Mouse (Mus musculus) neutrophil, adult 65 days (primary cell): ENCODE results near the gene Mmp11. TPM values are rescaled to one million over a fixed set of nuclear protein-coding genes. Genes with fewer than 3 reads are reported as not detected.

Source experiments
- total RNA-seq: library from RNA; stranded (reverse); gene quantifications from 2 replicates; pipeline ENCODE4 v1.2.4, GENCODE M21; 2023

Mmp11 gene
- not detected in 2 replicates for total RNA-seq

GRCm38 (mm10) chr10:75935680-75936541 is at the start of gene Mmp11:
Gene Mmp11 (minus strand): TSS chr10:75936496.

GRCm38 (mm10) chr10:75954381-75954811 is 18.1 kb upstream of the Mmp11 start, which contains the start of gene Gm5134:
Gene Gm5134 (plus strand): TSS chr10:75954514.

GRCm38 (mm10) chr10:75942736-75943477 is 6.6 kb upstream of the Mmp11 start, which contains the start of gene Vpreb3:
Gene Vpreb3 (plus strand): TSS chr10:75943057.

GRCm38 (mm10) chr10:75940520-75940919 is 4.2 kb upstream of the Mmp11 start, which contains the start of gene Gm867:
Gene Gm867 (minus strand): TSS chr10:75940672.

GRCm38 (mm10) chr10:75932891-75933290 is 3.4 kb downstream of the Mmp11 start, which contains the start of gene Chchd10:
Gene Chchd10 (plus strand): TSS chr10:75933130.

GRCm38 (mm10) chr10:75921026-75921725 is 15.1 kb downstream of the Mmp11 start, which contains the start of gene Smarcb1:
Gene Smarcb1 (minus strand): TSS chr10:75921617.

GRCm38 (mm10) chr10:75893089-75893750 is 43.1 kb downstream of the Mmp11 start, which contains the start of gene Derl3:
Gene Derl3 (plus strand): TSS chr10:75893413.

Other genes with a start within 250 kb of the Mmp11 start
- 43.4 and 62.8 TPM in 2 replicates for gene Cabin1, start 172.2 kb downstream of the Mmp11 start, total RNA-seq
- gene Ddt, start 163.1 kb downstream of the Mmp11 start, total RNA-seq: 8.1 and 10.5 TPM in 2 replicates
- not detected in 2 replicates for gene Gm20441, start 155.5 kb downstream of the Mmp11 start, total RNA-seq
- gene Gstt3, start 155.1 kb downstream of the Mmp11 start, total RNA-seq: 2.7 and 3.1 TPM in 2 replicates
- gene Gstt1, start 137.9 kb downstream of the Mmp11 start, total RNA-seq: not detected in 2 replicates
- gene Gstt4, start 114.0 kb downstream of the Mmp11 start, total RNA-seq: not detected in 2 replicates
- gene Gstt2, start 99.1 kb downstream of the Mmp11 start, total RNA-seq: 3.7 and 5.0 TPM in 2 replicates
- 40.2 and 55.7 TPM in 2 replicates for gene Mif, start 76.3 kb downstream of the Mmp11 start, total RNA-seq
- 1.5 and 1.6 TPM in 2 replicates for gene Derl3, start 43.1 kb downstream of the Mmp11 start, total RNA-seq
- gene Smarcb1, start 14.9 kb downstream of the Mmp11 start, total RNA-seq: 28.9 and 30.1 TPM in 2 replicates
- 2.7 and 6.3 TPM in 2 replicates for gene Chchd10, start 3.4 kb downstream of the Mmp11 start, total RNA-seq
- not detected in 2 replicates for gene Gm867, start 4.2 kb upstream of the Mmp11 start, total RNA-seq
- gene Vpreb3, start 6.6 kb upstream of the Mmp11 start, total RNA-seq: 1.9 and 9.3 TPM in 2 replicates
- gene Gm5134, start 18.0 kb upstream of the Mmp11 start, total RNA-seq: not detected in 2 replicates
- gene Zfp280b, start 96.2 kb upstream of the Mmp11 start, total RNA-seq: 3.1 and 4.4 TPM in 2 replicates
- not detected in 2 replicates for gene Slc5a4b, start 174.5 kb upstream of the Mmp11 start, total RNA-seq
- gene Slc5a4a, start 211.0 kb upstream of the Mmp11 start, total RNA-seq: not detected in 2 replicates